Mouse (Mus musculus) monocyte, adult 2 months (primary cell): Measurements from ENCODE around the gene Ssbp3.

Experiments
- DNase-seq, 2 experiments: peaks; one replicate each; pipeline ENCODE4 v3.0.0; 2022; ENCODE audit warnings: low spot score in 2 of 2, low read depth in 1 of 2

Gene Ssbp3

GRCm38 (mm10) chr4:107045188-107045587, 134.7 kb downstream of the Ssbp3 start:
- no peak for DNase-seq

GRCm38 (mm10) chr4:107047806-107048205, 137.3 kb downstream of the Ssbp3 start:
- DNase-seq: no peak

- no peak for DNase-seq
Observed at GRCm38 (mm10) chr4:107048568-107049162, 138.2 kb downstream of the Ssbp3 start.

GRCm38 (mm10) chr4:107051889-107052288, 141.4 kb downstream of the Ssbp3 start:
- no peak for DNase-seq

GRCm38 (mm10) chr4:107052962-107053553, 142.6 kb downstream of the Ssbp3 start:
- DNase-seq: no peak

- DNase-seq: no peak
Observed at GRCm38 (mm10) chr4:107056088-107056487, 145.6 kb downstream of the Ssbp3 start.

GRCm38 (mm10) chr4:107058346-107058745, 147.8 kb downstream of the Ssbp3 start:
- no peak for DNase-seq

- no peak for DNase-seq
Observed at GRCm38 (mm10) chr4:107058781-107059180, 148.3 kb downstream of the Ssbp3 start.

- no peak for DNase-seq
Observed at GRCm38 (mm10) chr4:107061560-107061959, 151.1 kb downstream of the Ssbp3 start.

GRCm38 (mm10) chr4:107063214-107063613, 152.7 kb downstream of the Ssbp3 start:
- DNase-seq: no peak

GRCm38 (mm10) chr4:107064394-107065098, 154.0 kb downstream of the Ssbp3 start:
- DNase-seq: no peak

- peak; percentile 88 to 93 for DNase-seq
Observed at GRCm38 (mm10) chr4:107066252-107067124, 156.0 kb downstream of the Ssbp3 start, which contains the start of the genes Mrpl37 and Cyb5rl. Gene Mrpl37 (minus strand): TSS chr4:107066868. Gene Cyb5rl (plus strand): TSS chr4:107066988.

- DNase-seq: no peak
Observed at GRCm38 (mm10) chr4:107067151-107067840, 156.8 kb downstream of the Ssbp3 start.

- no peak for DNase-seq
Observed at GRCm38 (mm10) chr4:107072343-107072742, 161.8 kb downstream of the Ssbp3 start.

GRCm38 (mm10) chr4:107075456-107075855, 165.0 kb downstream of the Ssbp3 start:
- no peak for DNase-seq

- DNase-seq: no peak
Observed at GRCm38 (mm10) chr4:107078894-107079293, 168.4 kb downstream of the Ssbp3 start.

GRCm38 (mm10) chr4:107079716-107080115, 169.2 kb downstream of the Ssbp3 start:
- DNase-seq: no peak

- peak in 1 of 2 experiments; percentile 30 for DNase-seq
Observed at GRCm38 (mm10) chr4:107082185-107082584, 171.7 kb downstream of the Ssbp3 start.

GRCm38 (mm10) chr4:107083126-107083525, 172.6 kb downstream of the Ssbp3 start:
- no peak for DNase-seq

- DNase-seq: no peak
Observed at GRCm38 (mm10) chr4:107084343-107084742, 173.8 kb downstream of the Ssbp3 start.

GRCm38 (mm10) chr4:107084858-107085257, 174.4 kb downstream of the Ssbp3 start:
- no peak for DNase-seq
